Mouse (Mus musculus) thymus, postnatal 0 days (tissue): ENCODE data around the gene Kdm4d. TPM values are rescaled to one million over a fixed set of nuclear protein-coding genes. Genes with fewer than 3 reads are reported as not detected.
"Not testable (repeated sequence)": the region's sequence is repeated elsewhere in the genome, so short reads cannot be mapped to it uniquely, and the experiment has no call there.

Source experiments
- DNase-seq: peaks from one replicate; pipeline ENCODE4 v3.0.0-alpha.2; 2015; ENCODE audit warnings: low spot score
- polyA plus RNA-seq: library from polyadenylated mRNA; unstranded; fragments of >200 nt; fragmentation: Nextera tagmentation; extraction: Ambion mirVana; gene quantifications from 2 replicates; pipeline ENCODE4 v1.2.1, GENCODE M21; 2015

The Kdm4d gene
- 0.36 and 0.44 TPM in 2 replicates for polyA plus RNA-seq

- DNase-seq, result peak; percentile 97
These were observed at the start of gene Kdm4d, which contains the start of gene Cwc15 for GRCm38 (mm10) chr9:14500023-14500915. Gene Kdm4d, minus strand, starts transcription at chr9:14500482. Gene Cwc15, plus strand, starts transcription at chr9:14500617.

- no peak for DNase-seq
These were observed 48.1 kb upstream of the Kdm4d start for GRCm38 (mm10) chr9:14548366-14548761.

GRCm38 (mm10) chr9:14547584-14548365 is 47.5 kb upstream of the Kdm4d start:
- DNase-seq, result peak; percentile 67

- DNase-seq, result no peak
These were observed 43.9 kb upstream of the Kdm4d start for GRCm38 (mm10) chr9:14544034-14544757.

- DNase-seq, result no peak
These were observed 34.7 kb upstream of the Kdm4d start for GRCm38 (mm10) chr9:14534833-14535456.

GRCm38 (mm10) chr9:14533659-14534058 is 33.4 kb upstream of the Kdm4d start:
- no peak for DNase-seq

GRCm38 (mm10) chr9:14532283-14532682 is 32.0 kb upstream of the Kdm4d start:
- no peak for DNase-seq

- DNase-seq, result no peak
These were observed 29.7 kb upstream of the Kdm4d start for GRCm38 (mm10) chr9:14530004-14530403.

GRCm38 (mm10) chr9:14523408-14524043 is 23.2 kb upstream of the Kdm4d start:
- DNase-seq, result peak; percentile 81

GRCm38 (mm10) chr9:14521695-14522094 is 21.4 kb upstream of the Kdm4d start:
- no peak for DNase-seq

GRCm38 (mm10) chr9:14520971-14521670 is 20.8 kb upstream of the Kdm4d start:
- no peak for DNase-seq

- no peak for DNase-seq
These were observed 17.8 kb upstream of the Kdm4d start for GRCm38 (mm10) chr9:14518105-14518504.

- no peak for DNase-seq
These were observed 17.0 kb upstream of the Kdm4d start for GRCm38 (mm10) chr9:14517296-14517695.

- no peak for DNase-seq
These were observed 12.6 kb upstream of the Kdm4d start for GRCm38 (mm10) chr9:14512633-14513445.

- no peak for DNase-seq
These were observed 688 bp upstream of the Kdm4d start for GRCm38 (mm10) chr9:14500916-14501424.

- peak; percentile 34 for DNase-seq
These were observed 1.2 kb downstream of the Kdm4d start for GRCm38 (mm10) chr9:14498896-14499705.

GRCm38 (mm10) chr9:14463668-14464067 is 36.6 kb downstream of the Kdm4d start:
- DNase-seq, result not testable (repeated sequence)

GRCm38 (mm10) chr9:14462536-14462935 is 37.7 kb downstream of the Kdm4d start:
- not testable (repeated sequence) for DNase-seq
